Mouse (Mus musculus): Measurements from ENCODE around the gene Zfp354b. TPM values are rescaled to one million over a fixed set of nuclear protein-coding genes. Genes with fewer than 3 reads are reported as not detected.

The Zfp354b gene
- total and polyA plus RNA-seq, 2 experiments from 2014 or later = 2.1 to 4.6 TPM

- Histone ChIP-seq H3K27ac (ENCODE audit: low read depth, low read length) (no peak overlapping the region), H3K4me1 (ENCODE audit: insufficient read depth) (no peaks in the 10 kb centered on the region), H3K27me3 (ENCODE audit: insufficient read depth, low read length) (no peaks in the 10 kb centered on the region), H3K9me3 (ENCODE audit: low read length) (no peaks in the 10 kb centered on the region), H3K9ac (no peak overlapping the region), H3K36me3 (ENCODE audit: insufficient read depth) (no peaks in the 10 kb centered on the region), H3K4me2 (ENCODE audit: low read depth) (no peak overlapping the region), H3K4me3 (ENCODE audit: low read depth, low read length) (no peak overlapping the region)
- no peak for DNase-seq
- WGBS = 76% methylated on average over 12 of the region's 12 CpGs
- no peak for ATAC-seq
- TF ChIP-seq CTCF (IDR thresholded peaks at IDR 0.05; ENCODE audit: low read depth) = no peak
Observed at GRCm38 (mm10) chr11:50942386-50942785, 11.0 kb upstream of the Zfp354b start.

DNA sequence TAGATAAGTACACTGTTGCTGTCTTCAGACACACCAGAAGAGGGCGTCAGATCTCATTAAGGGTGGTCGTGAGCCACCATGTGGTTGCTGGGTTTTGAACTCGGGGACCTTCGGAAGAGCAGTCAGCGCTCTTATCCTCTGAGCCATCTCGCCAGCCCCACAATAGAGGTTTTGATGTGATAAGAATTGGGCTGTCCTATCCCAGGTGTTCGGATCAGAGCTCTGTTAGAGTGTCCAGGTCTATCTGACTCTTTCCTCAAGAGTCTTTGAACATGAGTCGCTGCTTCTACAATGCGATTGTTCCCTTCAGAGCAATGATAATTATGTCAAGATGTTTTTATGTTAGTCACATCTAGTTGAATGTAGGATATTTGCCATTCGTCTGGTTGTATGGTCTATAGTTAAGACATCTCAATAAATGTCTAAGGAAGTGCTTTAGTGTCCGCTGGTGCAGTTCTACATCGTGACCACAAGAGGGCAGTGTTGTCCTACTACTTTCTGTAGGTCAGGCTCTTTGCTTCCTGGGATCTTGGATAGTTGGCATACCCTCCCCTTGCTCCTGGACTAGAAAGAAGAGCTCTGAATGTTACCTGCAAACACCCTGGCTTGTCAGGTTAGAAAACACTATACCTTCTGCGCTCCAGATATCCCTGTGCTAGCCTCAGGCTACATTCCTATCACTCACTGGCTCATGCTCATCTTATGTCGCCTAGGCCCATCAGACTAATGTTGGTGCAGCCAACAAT is 8.4 kb upstream of the Zfp354b start:
- Histone ChIP-seq H3K4me2 (ENCODE audit: low read depth) (no peak overlapping the region), H3K4me3 (ENCODE audit: low read depth, low read length) (no peak overlapping the region), H3K9me3 (ENCODE audit: low read length) (no peaks in the 10 kb centered on the region), H3K4me1 (ENCODE audit: insufficient read depth) (no peaks in the 10 kb centered on the region), H3K27me3 (ENCODE audit: insufficient read depth, low read length) (no peaks in the 10 kb centered on the region), H3K9ac (no peak overlapping the region), H3K36me3 (ENCODE audit: insufficient read depth) (no peaks in the 10 kb centered on the region), H3K27ac (ENCODE audit: low read depth, low read length) (no peak overlapping the region)
- TF ChIP-seq CTCF (IDR thresholded peaks at IDR 0.05; ENCODE audit: low read depth) = peak; percentile 95
- ATAC-seq = peak; percentile 53
- 38% methylated on average over 14 of the region's 14 CpGs for WGBS
- DNase-seq = peak; percentile 86

DNA sequence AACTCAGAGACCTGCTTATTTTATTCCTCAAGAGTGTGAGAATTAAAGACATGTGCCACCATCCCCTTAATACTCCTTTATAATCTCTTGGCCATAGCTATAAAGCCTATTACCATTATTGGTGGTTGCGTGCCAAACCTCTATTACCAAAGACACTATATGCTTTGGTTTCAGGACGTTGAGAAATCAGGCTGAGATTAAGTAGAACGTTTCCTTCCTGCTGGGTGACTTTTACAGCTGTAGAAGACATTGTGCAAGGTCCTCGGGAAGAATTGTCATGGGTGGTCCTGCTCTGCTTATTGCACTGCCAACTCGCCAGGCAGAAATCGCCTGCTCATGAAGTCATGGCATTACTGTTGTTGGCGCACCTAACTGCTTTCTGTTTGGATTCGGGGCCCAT is 7.0 kb upstream of the Zfp354b start:
- H3K27me3 ChIP-seq (ENCODE audit: insufficient read depth, low read length) = no peaks in the 10 kb centered on the region
- no peak overlapping the region for H3K4me2 ChIP-seq (ENCODE audit: low read depth)
- WGBS = 80% methylated on average over 8 of the region's 8 CpGs
- H3K4me1 ChIP-seq (ENCODE audit: insufficient read depth) = no peaks in the 10 kb centered on the region
- H3K9me3 ChIP-seq (ENCODE audit: low read length) = no peaks in the 10 kb centered on the region
- ATAC-seq (no peak), DNase-seq (no peak)
- H3K36me3 ChIP-seq (ENCODE audit: insufficient read depth) = no peaks in the 10 kb centered on the region
- no peak for TF ChIP-seq CTCF (IDR thresholded peaks at IDR 0.05; ENCODE audit: low read depth)
- H3K27ac ChIP-seq (ENCODE audit: low read depth, low read length) = no peak overlapping the region
- no peak overlapping the region for H3K9ac ChIP-seq
- H3K4me3 ChIP-seq (ENCODE audit: low read depth, low read length) = no peak overlapping the region

DNA sequence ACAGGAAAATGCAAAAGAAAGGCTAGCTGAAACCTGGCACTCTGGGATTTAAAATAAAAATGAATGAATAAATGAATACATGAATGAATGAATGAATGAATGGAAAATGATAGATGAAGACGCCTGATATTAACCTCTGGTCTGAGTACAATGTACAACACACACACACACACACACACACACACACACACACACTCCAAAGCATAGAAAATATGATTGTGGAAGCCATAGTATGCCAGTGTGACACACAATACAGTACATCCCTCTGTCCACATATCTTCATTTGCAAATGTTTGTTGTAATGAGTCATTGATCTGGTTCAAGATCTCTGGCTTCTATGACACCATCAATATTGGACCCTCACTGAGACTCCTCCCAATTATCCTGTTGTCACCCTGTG is 607 bp upstream of the Zfp354b start:
- Histone ChIP-seq H3K9me3 (ENCODE audit: low read length) (no peaks in the 10 kb centered on the region), H3K36me3 (ENCODE audit: insufficient read depth) (no peaks in the 10 kb centered on the region), H3K4me1 (ENCODE audit: insufficient read depth) (peaks cover 5% of the 10 kb centered on the region; the same call in 1 of the 2 replicates), H3K9ac (peak overlapping the region; percentile 72; the same call in 1 of the 2 replicates), H3K4me2 (ENCODE audit: low read depth) (peak overlapping the region; percentile 89), H3K27ac (ENCODE audit: low read depth, low read length) (0 out of 2 replicates have a peak overlapping the region, but pooled peaks have one; percentile 22), H3K4me3 (ENCODE audit: low read depth, low read length) (peak overlapping the region; percentile 66), H3K27me3 (ENCODE audit: insufficient read depth, low read length) (no peaks in the 10 kb centered on the region)
- no peak for TF ChIP-seq CTCF (IDR thresholded peaks at IDR 0.05; ENCODE audit: low read depth)
- 61% methylated on average over 1 of the region's 1 CpGs for WGBS
- ATAC-seq (no peak), DNase-seq (no peak)

DNA sequence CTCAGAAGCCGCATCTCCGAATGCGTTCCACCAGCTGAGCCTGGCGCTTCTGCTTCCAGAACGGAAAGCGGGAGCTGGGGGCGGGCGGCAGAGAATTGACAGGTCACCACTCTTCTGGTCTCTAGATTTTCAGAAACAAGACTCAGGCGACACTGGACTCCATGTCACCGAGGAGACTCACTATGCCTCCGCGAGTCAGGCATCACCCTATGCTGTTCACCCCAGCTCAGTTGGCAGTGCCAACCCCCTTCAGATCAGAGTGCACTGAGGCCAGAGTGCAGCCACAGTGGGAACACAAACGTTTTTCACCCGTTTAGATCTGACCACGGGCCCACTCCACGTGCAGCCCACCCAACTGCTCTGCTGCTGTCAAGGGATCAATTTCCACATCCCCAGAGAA is 412 bp downstream of the Zfp354b start:
- WGBS = under 1% methylated on average over 16 of the region's 16 CpGs
- Histone ChIP-seq H3K9ac (peak overlapping the region; percentile 72), H3K36me3 (ENCODE audit: insufficient read depth) (no peaks in the 10 kb centered on the region), H3K4me1 (ENCODE audit: insufficient read depth) (peaks cover 5% of the 10 kb centered on the region; the same call in 1 of the 2 replicates), H3K4me3 (ENCODE audit: low read depth, low read length) (peak overlapping the region; percentile 66), H3K4me2 (ENCODE audit: low read depth) (peak overlapping the region; percentile 89), H3K9me3 (ENCODE audit: low read length) (no peaks in the 10 kb centered on the region), H3K27me3 (ENCODE audit: insufficient read depth, low read length) (no peaks in the 10 kb centered on the region), H3K27ac (ENCODE audit: low read depth, low read length) (peak overlapping the region; percentile 80)
- ATAC-seq (peak; percentile 62), DNase-seq (no peak)
- no peak for TF ChIP-seq CTCF (IDR thresholded peaks at IDR 0.05; ENCODE audit: low read depth)

DNA sequence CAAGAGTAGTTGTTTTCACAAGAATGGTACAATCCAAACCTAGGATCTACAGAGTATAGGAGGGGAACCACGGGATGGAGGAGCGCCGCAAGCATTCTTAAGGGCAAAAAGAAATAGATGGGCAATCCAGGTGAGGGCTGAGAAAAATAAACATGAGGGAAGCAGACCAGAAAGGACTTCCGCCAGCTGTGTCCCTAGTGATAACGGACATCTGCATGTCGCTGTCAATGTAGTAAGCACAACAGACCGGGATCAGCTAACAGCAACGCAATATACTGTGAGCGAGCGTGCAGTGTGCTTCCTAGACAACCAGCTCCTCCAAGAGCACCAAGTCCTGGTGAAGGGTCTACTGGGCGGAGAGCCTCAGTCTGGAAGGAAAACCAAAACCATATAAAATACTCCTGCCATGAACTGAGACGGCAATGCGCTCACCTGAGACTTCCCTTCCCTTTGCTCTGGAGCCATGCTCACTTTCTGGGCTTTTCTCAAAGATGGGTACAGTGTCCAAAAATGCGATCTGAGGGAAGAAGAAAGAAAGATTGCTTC is 891 bp downstream of the Zfp354b start:
- peak overlapping the region; percentile 89 for H3K4me2 ChIP-seq (ENCODE audit: low read depth)
- H3K9me3 ChIP-seq (ENCODE audit: low read length) = no peaks in the 10 kb centered on the region
- 33% methylated on average over 14 of the region's 14 CpGs for WGBS
- H3K36me3 ChIP-seq (ENCODE audit: insufficient read depth) = no peaks in the 10 kb centered on the region
- 0 out of 2 replicates have a peak, but pooled peaks have one; percentile 16 for ATAC-seq
- H3K4me3 ChIP-seq (ENCODE audit: low read depth, low read length) = peak overlapping the region; percentile 66
- H3K27me3 ChIP-seq (ENCODE audit: insufficient read depth, low read length) = no peaks in the 10 kb centered on the region
- no peak for TF ChIP-seq CTCF (IDR thresholded peaks at IDR 0.05; ENCODE audit: low read depth)
- H3K9ac ChIP-seq = peak overlapping the region; percentile 72
- H3K4me1 ChIP-seq (ENCODE audit: insufficient read depth) = peaks cover 5% of the 10 kb centered on the region; the same call in 1 of the 2 replicates
- peak overlapping the region; percentile 80 for H3K27ac ChIP-seq (ENCODE audit: low read depth, low read length)
- peak; percentile 3 for DNase-seq

All from forebrain, postnatal 0 days (tissue).